Mouse (Mus musculus): ENCODE measurements around the gene Lrrc61. TPM values are rescaled to one million over a fixed set of nuclear protein-coding genes. Genes with fewer than 3 reads are reported as not detected.

Lrrc61 gene
- polyA plus RNA-seq, 1 experiment from 2014 or later: 7.8 TPM

DNA sequence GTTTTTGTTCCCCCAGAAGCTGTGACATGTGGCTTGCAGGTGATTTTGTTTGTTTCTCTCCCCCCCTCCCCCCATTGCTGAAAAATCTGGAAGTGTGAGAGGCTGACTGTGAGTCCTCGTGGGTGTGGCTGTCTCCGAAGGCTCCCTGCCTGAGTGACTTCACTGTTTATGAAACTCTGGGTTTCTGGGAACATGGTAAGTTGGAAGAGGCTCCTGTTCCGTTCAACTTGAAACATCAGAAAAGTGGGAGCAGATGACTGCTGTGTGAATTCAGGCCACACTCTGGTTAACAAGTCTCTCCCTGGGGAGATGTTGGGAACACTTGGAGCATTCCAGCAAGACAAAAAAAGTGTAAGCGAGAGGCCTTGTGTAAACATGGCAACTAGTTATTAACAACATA is 7.7 kb upstream of the Lrrc61 start:
- no peak for TF ChIP-seq CTCF (IDR thresholded peaks at IDR 0.05; ENCODE audit: low read depth)
- Histone ChIP-seq H3K4me1 (ENCODE audit: insufficient read depth) (peaks cover 5% of the 10 kb centered on the region), H3K27ac (ENCODE audit: low read depth) (no peak overlapping the region), H3K9me3 (ENCODE audit: low read depth, low read length) (no peaks in the 10 kb centered on the region), H3K4me3 (ENCODE audit: low read depth, low read length) (no peak overlapping the region), H3K4me2 (no peak overlapping the region), H3K36me3 (ENCODE audit: insufficient read depth) (no peaks in the 10 kb centered on the region), H3K9ac (no peak overlapping the region), H3K27me3 (ENCODE audit: insufficient read depth, low read length) (no peaks in the 10 kb centered on the region)
- DNase-seq: no peak
- ATAC-seq (ENCODE audit: insufficient read depth): no peak
- 44% methylated on average over 4 of the region's 4 CpGs for WGBS

DNA sequence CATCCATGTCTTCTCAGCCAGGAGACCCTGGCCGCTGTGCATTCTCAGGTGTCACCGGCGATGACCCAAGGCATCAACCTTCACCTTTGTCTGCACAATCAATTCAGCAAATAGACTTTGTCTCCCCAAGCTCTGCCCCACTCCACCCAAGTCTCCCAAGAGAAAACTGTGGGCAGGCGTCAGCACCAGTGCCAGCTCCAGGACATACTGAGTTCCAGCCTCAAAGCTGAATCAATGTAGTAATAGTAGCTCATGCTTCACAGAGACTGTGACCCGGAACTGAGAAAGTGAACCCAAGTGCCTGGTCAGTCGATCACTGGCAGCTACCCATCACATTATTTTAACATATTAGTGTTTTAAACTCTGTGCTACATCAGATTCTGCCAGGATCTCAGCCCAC is 6.3 kb upstream of the Lrrc61 start:
- no peaks in the 10 kb centered on the region for H3K36me3 ChIP-seq (ENCODE audit: insufficient read depth)
- no peaks in the 10 kb centered on the region for H3K9me3 ChIP-seq (ENCODE audit: low read depth, low read length)
- H3K4me3 ChIP-seq (ENCODE audit: low read depth, low read length): no peak overlapping the region
- no peaks in the 10 kb centered on the region for H3K27me3 ChIP-seq (ENCODE audit: insufficient read depth, low read length)
- no peak overlapping the region for H3K9ac ChIP-seq
- DNase-seq (no peak), ATAC-seq (ENCODE audit: insufficient read depth) (no peak)
- 81% methylated on average over 6 of the region's 6 CpGs for WGBS
- no peak overlapping the region for H3K4me2 ChIP-seq
- no peak overlapping the region for H3K27ac ChIP-seq (ENCODE audit: low read depth)
- H3K4me1 ChIP-seq (ENCODE audit: insufficient read depth): no peaks in the 10 kb centered on the region
- TF ChIP-seq CTCF (IDR thresholded peaks at IDR 0.05; ENCODE audit: low read depth): no peak

DNA sequence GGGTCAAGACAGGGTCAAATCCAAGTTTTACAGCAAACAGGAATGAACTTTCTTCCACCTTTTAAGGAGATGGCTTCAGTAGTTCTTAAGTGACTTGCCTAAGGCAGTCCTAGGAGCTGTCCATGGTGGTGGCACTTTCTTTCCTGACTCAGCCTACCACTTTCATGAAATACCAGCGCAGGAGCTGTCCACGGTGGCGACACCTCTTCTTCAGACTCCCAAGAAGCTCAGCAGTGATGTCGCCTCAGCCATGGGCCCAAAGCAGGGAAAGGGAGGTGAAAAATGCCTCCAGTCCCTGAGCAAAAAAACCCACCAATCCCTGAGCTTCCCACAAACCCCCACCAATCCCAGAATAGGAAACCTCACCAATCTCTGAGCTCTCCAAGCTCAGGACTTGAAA is 1.7 kb upstream of the Lrrc61 start:
- Histone ChIP-seq H3K27ac (ENCODE audit: low read depth) (no peak overlapping the region), H3K9me3 (ENCODE audit: low read depth, low read length) (no peaks in the 10 kb centered on the region), H3K4me1 (ENCODE audit: insufficient read depth) (no peaks in the 10 kb centered on the region; the same call in 1 of the 2 replicates), H3K36me3 (ENCODE audit: insufficient read depth) (no peaks in the 10 kb centered on the region), H3K4me2 (no peak overlapping the region), H3K4me3 (ENCODE audit: low read depth, low read length) (no peak overlapping the region), H3K9ac (no peak overlapping the region), H3K27me3 (ENCODE audit: insufficient read depth, low read length) (no peaks in the 10 kb centered on the region)
- DNase-seq (peak; percentile 77), ATAC-seq (ENCODE audit: insufficient read depth) (no peak)
- no peak for TF ChIP-seq CTCF (IDR thresholded peaks at IDR 0.05; ENCODE audit: low read depth)
- 70% methylated on average over 4 of the region's 4 CpGs for WGBS

DNA sequence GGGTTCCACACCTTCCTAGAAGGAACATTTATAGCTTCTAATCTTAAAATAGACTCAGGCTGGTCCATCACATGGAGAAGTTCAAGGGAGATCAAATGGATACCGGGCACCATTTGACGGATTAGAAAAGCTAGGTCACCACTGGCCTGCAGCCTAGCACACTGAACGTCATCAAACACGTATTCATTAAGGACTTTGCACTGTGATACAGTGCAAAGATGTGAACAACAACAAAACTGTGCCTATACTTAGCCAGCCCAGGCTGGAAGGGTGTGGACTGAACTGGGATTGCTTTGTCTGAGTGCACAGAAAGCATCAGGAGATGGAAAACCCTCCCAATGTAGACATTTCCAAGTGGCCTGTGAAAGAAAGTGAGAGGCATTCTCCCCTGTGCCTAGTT is 777 bp upstream of the Lrrc61 start:
- peak overlapping the region; percentile 49 for H3K4me3 ChIP-seq (ENCODE audit: low read depth, low read length)
- no peaks in the 10 kb centered on the region; the same call in 1 of the 2 replicates for H3K4me1 ChIP-seq (ENCODE audit: insufficient read depth)
- DNase-seq (no peak), ATAC-seq (ENCODE audit: insufficient read depth) (no peak)
- no peak for TF ChIP-seq CTCF (IDR thresholded peaks at IDR 0.05; ENCODE audit: low read depth)
- peak overlapping the region; percentile 79 for H3K4me2 ChIP-seq
- WGBS: 78% methylated on average over 4 of the region's 4 CpGs
- H3K27me3 ChIP-seq (ENCODE audit: insufficient read depth, low read length): no peaks in the 10 kb centered on the region
- H3K27ac ChIP-seq (ENCODE audit: low read depth): peak overlapping the region; percentile 98
- H3K9ac ChIP-seq: peak overlapping the region; percentile 71; the same call in 1 of the 2 replicates
- no peaks in the 10 kb centered on the region for H3K9me3 ChIP-seq (ENCODE audit: low read depth, low read length)
- no peaks in the 10 kb centered on the region for H3K36me3 ChIP-seq (ENCODE audit: insufficient read depth)

DNA sequence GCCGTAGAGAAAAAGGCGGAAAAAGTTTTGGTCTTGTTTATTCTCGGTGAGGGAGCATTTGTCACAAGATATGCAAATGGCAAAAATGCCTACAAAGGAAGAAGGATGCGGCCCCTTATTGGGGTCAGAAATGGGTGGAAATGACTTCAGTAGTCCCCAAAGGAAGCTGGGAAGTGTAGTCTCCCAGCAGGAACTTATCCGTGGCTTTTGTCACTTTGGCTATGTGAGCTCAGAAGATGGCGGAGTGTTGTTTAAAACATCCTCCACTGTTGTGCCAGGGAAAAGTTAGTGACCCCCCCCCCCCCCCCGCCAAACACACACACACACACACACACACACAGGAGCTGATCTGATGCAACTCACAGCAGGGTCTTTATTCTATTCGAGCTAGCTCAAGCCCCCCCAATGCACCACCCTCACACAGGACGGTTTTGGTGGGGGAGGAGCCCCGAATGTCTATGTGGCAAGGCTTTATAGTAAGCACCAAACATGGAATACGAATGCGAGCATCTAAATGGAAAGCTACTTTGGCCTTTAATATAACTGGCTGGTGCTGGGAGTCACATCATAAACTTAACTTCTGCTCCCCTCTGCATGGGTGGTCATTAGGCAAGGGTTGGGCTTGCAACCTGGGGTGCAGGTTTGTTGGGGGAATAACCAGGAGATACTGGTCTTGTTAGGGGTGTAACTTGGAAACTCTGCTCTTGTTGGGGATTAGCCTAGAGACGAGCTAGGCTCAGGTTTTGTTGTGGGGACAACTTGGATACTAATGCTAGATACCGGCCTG is 701 bp downstream of the Lrrc61 start:
- H3K9me3 ChIP-seq (ENCODE audit: low read depth, low read length): no peaks in the 10 kb centered on the region
- H3K4me1 ChIP-seq (ENCODE audit: insufficient read depth): no peaks in the 10 kb centered on the region; the same call in 1 of the 2 replicates
- DNase-seq (peak; percentile 89), ATAC-seq (ENCODE audit: insufficient read depth) (peak; percentile 89)
- no peaks in the 10 kb centered on the region for H3K27me3 ChIP-seq (ENCODE audit: insufficient read depth, low read length)
- peak overlapping the region; percentile 71 for H3K9ac ChIP-seq
- peak overlapping the region; percentile 49 for H3K4me3 ChIP-seq (ENCODE audit: low read depth, low read length)
- WGBS: 23% methylated on average over 14 of the region's 14 CpGs
- H3K4me2 ChIP-seq: peak overlapping the region; percentile 79
- no peak for TF ChIP-seq CTCF (IDR thresholded peaks at IDR 0.05; ENCODE audit: low read depth)
- peak overlapping the region; percentile 98 for H3K27ac ChIP-seq (ENCODE audit: low read depth)
- no peaks in the 10 kb centered on the region for H3K36me3 ChIP-seq (ENCODE audit: insufficient read depth)

DNA sequence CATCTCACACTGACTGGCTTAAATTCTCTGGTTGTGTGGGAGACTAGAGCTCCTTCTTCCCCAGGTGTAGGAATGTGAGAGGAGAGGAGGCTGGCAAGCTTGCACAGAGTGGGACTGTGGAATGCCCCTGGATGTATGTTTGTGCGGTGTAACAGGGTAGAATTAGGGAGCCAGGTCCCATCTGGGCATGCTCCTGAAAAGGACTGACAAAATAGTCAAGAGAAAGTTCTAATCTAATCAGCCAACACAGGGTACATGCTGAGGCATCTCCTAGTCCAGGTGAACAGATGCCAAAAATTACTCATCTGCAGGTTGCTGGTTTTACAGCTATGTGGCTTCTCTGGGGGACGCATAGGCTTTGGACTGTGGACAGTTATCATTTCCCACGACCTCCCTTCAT is 1.4 kb downstream of the Lrrc61 start:
- no peaks in the 10 kb centered on the region for H3K27me3 ChIP-seq (ENCODE audit: insufficient read depth, low read length)
- 79% methylated on average over 3 of the region's 3 CpGs for WGBS
- no peak overlapping the region for H3K4me2 ChIP-seq
- H3K27ac ChIP-seq (ENCODE audit: low read depth): peak overlapping the region; percentile 24; the same call in 1 of the 2 replicates
- no peak for TF ChIP-seq CTCF (IDR thresholded peaks at IDR 0.05; ENCODE audit: low read depth)
- no peak for ATAC-seq (ENCODE audit: insufficient read depth)
- H3K4me1 ChIP-seq (ENCODE audit: insufficient read depth): no peaks in the 10 kb centered on the region; the same call in 1 of the 2 replicates
- no peaks in the 10 kb centered on the region for H3K36me3 ChIP-seq (ENCODE audit: insufficient read depth)
- no peak overlapping the region for H3K9ac ChIP-seq
- no peak for DNase-seq
- H3K9me3 ChIP-seq (ENCODE audit: low read depth, low read length): no peaks in the 10 kb centered on the region
- H3K4me3 ChIP-seq (ENCODE audit: low read depth, low read length): no peak overlapping the region

DNA sequence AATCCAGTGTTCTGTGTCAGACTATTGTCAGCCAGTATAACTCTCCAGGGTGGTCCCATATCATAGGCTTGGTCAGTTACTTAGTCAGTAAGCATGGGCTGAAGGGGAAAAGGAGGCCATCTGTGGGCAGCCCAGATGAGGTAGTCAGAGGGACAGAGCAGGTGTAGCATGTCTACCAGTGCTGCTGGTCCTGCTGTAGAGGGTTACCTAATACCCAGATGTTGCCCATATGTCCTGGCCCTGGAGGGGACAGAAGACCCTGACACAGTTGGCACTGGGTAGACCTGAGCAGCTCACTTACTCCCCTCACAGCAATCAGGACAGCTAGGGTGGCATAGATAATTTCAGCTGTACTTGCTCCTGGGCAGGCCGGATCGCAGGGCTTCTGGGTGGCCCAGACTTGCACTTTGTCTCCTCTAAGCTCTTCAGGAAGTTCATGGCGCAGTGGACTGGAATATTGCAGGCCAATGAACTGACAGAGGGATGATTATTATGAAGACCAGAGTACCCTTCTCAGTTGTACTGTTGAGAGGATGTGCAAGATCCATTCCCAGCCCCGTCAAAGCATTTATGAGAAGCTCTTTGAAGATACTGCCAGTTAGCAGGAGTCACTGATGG is 11.2 kb downstream of the Lrrc61 start:
- no peak overlapping the region for H3K9ac ChIP-seq
- no peak for DNase-seq
- WGBS: 82% methylated on average over 4 of the region's 4 CpGs
- no peak overlapping the region for H3K4me3 ChIP-seq (ENCODE audit: low read depth, low read length)
- ATAC-seq (ENCODE audit: insufficient read depth): no peak
- H3K27ac ChIP-seq (ENCODE audit: low read depth): no peak overlapping the region
- no peak for TF ChIP-seq CTCF (IDR thresholded peaks at IDR 0.05; ENCODE audit: low read depth)
- peaks cover 7% of the 10 kb centered on the region; the same call in 1 of the 2 replicates for H3K4me1 ChIP-seq (ENCODE audit: insufficient read depth)
- no peak overlapping the region for H3K4me2 ChIP-seq
- no peaks in the 10 kb centered on the region for H3K9me3 ChIP-seq (ENCODE audit: low read depth, low read length)
- H3K27me3 ChIP-seq (ENCODE audit: insufficient read depth, low read length): no peaks in the 10 kb centered on the region
- H3K36me3 ChIP-seq (ENCODE audit: insufficient read depth): no peaks in the 10 kb centered on the region; the same call in 1 of the 2 replicates
